Comparison of ENCODE assay signal across 8 mouse cellular contexts in the genomic region with DNA sequence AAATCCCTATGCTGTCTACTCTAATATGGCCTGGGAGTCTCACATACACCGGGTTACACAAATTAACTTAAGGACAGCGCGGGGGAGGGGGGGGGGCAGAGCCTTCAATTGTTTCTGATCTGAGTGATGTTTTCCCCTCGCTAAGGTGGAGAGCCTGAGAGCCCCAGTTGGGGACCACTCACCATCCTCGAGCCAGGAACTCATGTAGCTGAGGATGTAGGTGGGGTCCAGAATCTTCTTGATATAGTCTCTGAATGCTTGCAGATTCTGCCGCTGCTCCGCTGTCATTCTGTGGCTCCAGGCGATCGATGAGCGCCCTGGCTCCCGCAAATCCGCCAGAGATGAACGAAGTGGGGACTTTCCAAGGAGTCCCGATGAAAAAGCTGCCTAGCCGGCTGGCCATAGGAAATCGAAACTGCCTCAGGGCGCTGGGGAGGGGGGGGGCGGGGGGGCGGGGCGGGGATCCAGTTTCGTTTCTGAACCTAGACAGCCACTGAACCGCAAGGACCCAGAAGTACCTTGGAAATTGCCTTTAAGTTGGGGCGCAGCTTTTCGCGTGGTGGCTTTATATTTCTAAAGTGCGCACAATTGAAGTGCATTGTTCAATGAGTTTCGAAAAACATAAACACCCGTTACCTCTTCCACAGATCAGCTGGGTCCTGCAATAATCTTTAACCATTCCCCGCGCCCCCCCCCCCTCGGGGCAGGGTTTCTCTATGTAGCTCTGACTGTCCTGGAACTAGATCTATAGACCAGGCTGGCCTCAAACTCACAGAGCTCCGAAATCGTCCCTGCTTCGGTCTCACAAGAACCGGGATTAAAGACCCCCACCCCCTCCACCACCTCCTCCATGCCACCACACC. TPM values are rescaled to one million over a fixed set of nuclear protein-coding genes. Genes with fewer than 3 reads are reported as not detected.
DNase-seq lines count a peak whose midpoint lies in the region; ATAC-seq and TF ChIP-seq lines count a peak whose summit lies in the region.

A gene (minus strand): TSS at position 420 of the 863 bp plus-strand sequence.

- H3K9me3 ChIP-seq in intestine, embryonic 15.5 days: no peaks in the 10 kb centered on the region
- no peaks in the 10 kb centered on the region for H3K9me3 ChIP-seq in liver, postnatal 0 days (ENCODE audit: low read length)
- no peaks in the 10 kb centered on the region for H3K9me3 ChIP-seq in neural tube, embryonic 12.5 days

- peak within 1 kb of the TSS; percentile 58 for H3K4me3 ChIP-seq in intestine, embryonic 15.5 days (replicated peaks)
- peak within 1 kb of the TSS; percentile 74 for H3K4me3 ChIP-seq in liver, postnatal 0 days (ENCODE audit: low read depth, low read length)
- peak within 1 kb of the TSS; percentile 46 for H3K4me3 ChIP-seq in neural tube, embryonic 12.5 days

- ATAC-seq in intestine, embryonic 15.5 days: peak; percentile 86
- ATAC-seq in liver, postnatal 0 days: peak; percentile 79
- ATAC-seq in neural tube, embryonic 12.5 days (ENCODE audit: low FRiP score, low read depth): peak; percentile 55

- H3K36me3 ChIP-seq in intestine, embryonic 15.5 days: no peaks in the 10 kb centered on the region
- H3K36me3 ChIP-seq in liver, postnatal 0 days (replicated peaks; ENCODE audit: insufficient read depth, low read length): peaks cover 5% of the 10 kb centered on the region
- no peaks in the 10 kb centered on the region for H3K36me3 ChIP-seq in neural tube, embryonic 12.5 days

- DNase-seq in right cerebral cortex, postnatal 4 days: peak; percentile 13
- DNase-seq in right cerebral cortex, adult 18-20 months: no peak
- DNase-seq in cerebellum, postnatal 25 days: peak; percentile 13 to 20
- DNase-seq in gonadal fat pad, adult 2 months (ENCODE audit: low read depth): no peak
- peak; percentile 80 for DNase-seq in liver, postnatal 0 days
- no peak for DNase-seq in frontal cortex, postnatal 25 days (ENCODE audit: low spot score in 2 of 2)

- 2% methylated on average over 35 of the region's 35 CpGs for WGBS in intestine, embryonic 15.5 days
- 2% methylated on average over 35 of the region's 35 CpGs for WGBS in liver, postnatal 0 days (ENCODE audit: insufficient replicate concordance)
- 3% methylated on average over 34 of the region's 35 CpGs for WGBS in neural tube, embryonic 12.5 days

- H3K4me2 ChIP-seq in intestine, embryonic 15.5 days (replicated peaks): peak within 1 kb of the TSS; percentile 80
- H3K4me2 ChIP-seq in liver, postnatal 0 days (ENCODE audit: low read depth, low read length): peak within 1 kb of the TSS; percentile 90
- peak within 1 kb of the TSS; percentile 83 for H3K4me2 ChIP-seq in neural tube, embryonic 12.5 days (replicated peaks)

- H3K27me3 ChIP-seq in intestine, embryonic 15.5 days (replicated peaks): no peaks in the 10 kb centered on the region
- no peaks in the 10 kb centered on the region for H3K27me3 ChIP-seq in liver, postnatal 0 days (ENCODE audit: insufficient read depth, low read length)
- no peaks in the 10 kb centered on the region for H3K27me3 ChIP-seq in neural tube, embryonic 12.5 days (replicated peaks)

- TF ChIP-seq EP300 in liver, postnatal 0 days (IDR thresholded peaks at IDR 0.05; ENCODE audit: low read depth): no peak

- peak within 1 kb of the TSS; percentile 84 for H3K27ac ChIP-seq in intestine, embryonic 15.5 days
- peak within 1 kb of the TSS; percentile 87 for H3K27ac ChIP-seq in liver, postnatal 0 days (ENCODE audit: low read depth)
- H3K27ac ChIP-seq in neural tube, embryonic 12.5 days: no peak within 1 kb of the TSS

- TF ChIP-seq CTCF in liver, postnatal 0 days (IDR thresholded peaks at IDR 0.05; ENCODE audit: low read depth): no peak

- peak within 1 kb of the TSS; percentile 54 for H3K9ac ChIP-seq in intestine, embryonic 15.5 days
- H3K9ac ChIP-seq in liver, postnatal 0 days (replicated peaks): peak within 1 kb of the TSS; percentile 73
- H3K9ac ChIP-seq in neural tube, embryonic 12.5 days: peak within 1 kb of the TSS; percentile 60

- H3K4me1 ChIP-seq in intestine, embryonic 15.5 days (replicated peaks): peaks cover 7% of the 10 kb centered on the region; the same call in 1 of the 2 replicates
- H3K4me1 ChIP-seq in liver, postnatal 0 days (ENCODE audit: insufficient read depth): peaks cover 9% of the 10 kb centered on the region
- peaks cover 19% of the 10 kb centered on the region for H3K4me1 ChIP-seq in neural tube, embryonic 12.5 days

RNA-seq across cellular contexts. Expression of the gene that starts here (rescaled TPM):
- 13.0 and 15.0 TPM in 2 replicates for polyA plus RNA-seq in gonadal fat pad, adult 2 months (2012; rRNA removed)
- polyA plus RNA-seq in intestine, embryonic 15.5 days (2015; fragmentation: Nextera tagmentation; extraction: Ambion mirVana): 8.5 and 10.0 TPM in 2 replicates
- polyA plus RNA-seq in liver, postnatal 0 days (2015; fragmentation: Nextera tagmentation; extraction: Ambion mirVana): 8.2 and 9.3 TPM in 2 replicates
- 3.3 and 4.3 TPM in 2 replicates for polyA plus RNA-seq in neural tube, embryonic 12.5 days (2016; fragmentation: Nextera tagmentation; extraction: Ambion mirVana)

Comparison
In these comparisons a context has a peak if more than half of its experiments do, and no peak if none do; other contexts are left out.
1. DNase-seq: peak in right cerebral cortex, postnatal 4 days (single experiment), cerebellum, postnatal 25 days (2 of 2) and liver, postnatal 0 days (single experiment); none in right cerebral cortex, adult 18-20 months (single experiment), gonadal fat pad, adult 2 months (single experiment) and frontal cortex, postnatal 25 days (0 of 2).
2. Peak in every context shown above with its lines, with median percentiles within 50 percentile points of each other: ATAC-seq, H3K4me2 ChIP-seq, H3K4me3 ChIP-seq and H3K9ac ChIP-seq.